Mouse (Mus musculus): ENCODE results near the gene Psma2.

The Psma2 gene

GRCm38 (mm10) chr13:14612926-14613529 is at the start of gene Psma2, which contains the start of gene Mrpl32:
Gene Psma2, plus strand, starts transcription at chr13:14613240.
Gene Mrpl32, minus strand, starts transcription at chr13:14613165.
- DNase-seq (ENCODE audit: low read depth, low spot score) = peak; percentile 97

- no peak for DNase-seq (ENCODE audit: low read depth, low spot score)
These were observed 38.9 kb upstream of the Psma2 start for GRCm38 (mm10) chr13:14574128-14574527.

GRCm38 (mm10) chr13:14580392-14580791 is 32.6 kb upstream of the Psma2 start:
- no peak for DNase-seq (ENCODE audit: low read depth, low spot score)

GRCm38 (mm10) chr13:14602744-14603143 is 10.3 kb upstream of the Psma2 start:
- no peak for DNase-seq (ENCODE audit: low read depth, low spot score)

GRCm38 (mm10) chr13:14607616-14608015 is 5.4 kb upstream of the Psma2 start:
- no peak for DNase-seq (ENCODE audit: low read depth, low spot score)

- DNase-seq (ENCODE audit: low read depth, low spot score) = no peak
These were observed 577 bp upstream of the Psma2 start for GRCm38 (mm10) chr13:14612463-14612862.

GRCm38 (mm10) chr13:14613553-14613952 is 513 bp downstream of the Psma2 start:
- DNase-seq (ENCODE audit: low read depth, low spot score) = no peak

GRCm38 (mm10) chr13:14618724-14619123 is 5.7 kb downstream of the Psma2 start:
- DNase-seq (ENCODE audit: low read depth, low spot score) = peak; percentile 75

DNA sequence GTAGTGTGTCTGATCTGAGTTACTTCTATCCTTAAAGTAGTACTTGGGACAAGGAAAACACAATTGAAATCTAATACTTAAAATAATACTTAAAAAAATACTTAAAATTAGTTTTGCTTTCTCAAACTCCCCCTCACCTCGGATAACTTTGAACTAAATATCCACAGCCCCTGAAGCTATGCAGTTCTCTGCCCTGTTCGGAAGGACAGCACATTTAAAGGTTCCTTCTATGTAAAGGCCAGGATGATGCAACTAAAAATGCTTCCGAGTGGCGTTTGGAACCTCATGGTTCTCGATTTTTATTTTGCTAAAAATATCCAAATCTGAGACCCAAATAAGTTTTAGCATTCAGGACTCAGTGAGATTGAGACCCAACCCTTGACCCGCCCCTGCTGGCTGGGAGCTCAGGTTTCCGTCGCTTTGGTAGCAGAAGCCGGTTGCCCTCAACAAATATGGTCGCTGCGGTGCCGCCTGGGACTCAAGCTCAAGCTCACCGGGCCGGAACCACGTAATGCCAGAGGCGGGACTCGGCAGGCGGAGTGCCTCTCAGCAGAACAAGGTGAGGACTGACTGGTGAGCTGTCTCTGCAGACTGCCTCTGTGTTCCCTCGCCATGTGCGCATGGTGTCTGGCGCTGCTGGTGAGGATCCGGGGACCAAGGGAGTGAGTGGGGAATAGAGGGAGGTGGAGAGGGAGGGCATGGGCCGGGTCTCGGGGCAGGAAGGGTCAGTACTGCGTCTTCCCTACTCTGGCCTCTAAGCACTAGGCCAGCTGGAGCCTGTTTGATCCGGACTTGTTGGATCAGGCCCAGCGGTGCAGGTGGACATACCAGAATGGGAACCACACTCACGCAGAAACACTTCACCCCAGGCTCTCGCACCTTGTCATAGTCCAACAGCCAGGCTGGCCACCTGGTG is 16.9 kb downstream of the Psma2 start, which contains the start of gene AW209491:
TSS of gene AW209491 (plus strand) at position 429 of the 916 bp plus-strand sequence.
- peak; percentile 95 for DNase-seq (ENCODE audit: low read depth, low spot score)

GRCm38 (mm10) chr13:14639998-14640397 is 27.0 kb downstream of the Psma2 start:
- DNase-seq (ENCODE audit: low read depth, low spot score) = no peak

DNA sequence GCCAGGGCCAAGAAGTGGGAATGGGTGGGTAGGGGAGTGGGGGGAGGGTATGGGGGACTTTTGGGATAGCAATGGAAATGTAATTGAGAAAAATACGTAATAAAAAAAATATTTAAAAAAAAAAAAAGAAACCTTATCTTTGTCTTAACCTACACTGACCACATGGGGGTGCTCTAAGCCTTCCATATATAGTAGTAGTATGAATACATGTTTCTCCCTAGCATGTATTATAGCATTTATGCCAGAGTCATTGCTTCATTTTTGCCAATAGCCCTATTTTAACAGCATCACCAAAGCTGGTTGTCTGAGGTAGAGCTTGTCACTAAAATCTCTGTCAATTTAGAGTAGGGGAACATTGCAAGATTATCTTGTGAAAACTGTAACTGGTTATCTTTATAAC is 36.3 kb downstream of the Psma2 start:
- no peak for DNase-seq (ENCODE audit: low read depth, low spot score)

DNA sequence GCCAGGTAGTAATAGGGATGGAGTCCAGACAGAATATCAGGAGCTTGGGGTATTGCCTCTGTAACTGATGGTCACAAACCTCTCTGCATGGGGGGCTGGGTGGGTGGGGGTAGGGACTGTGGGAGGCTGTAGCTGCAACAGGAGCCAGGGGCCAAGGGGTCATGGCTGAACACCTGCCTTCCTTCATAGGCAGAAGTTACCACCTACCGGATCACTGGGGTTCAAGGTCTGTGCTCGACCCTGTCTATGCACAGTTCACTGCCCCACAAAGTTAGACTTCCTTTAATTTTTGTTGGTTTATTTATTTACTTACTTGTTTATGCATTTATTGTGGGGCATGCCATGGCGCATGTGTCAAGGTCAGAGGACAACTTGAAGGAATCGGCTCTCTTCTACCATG is 54.1 kb downstream of the Psma2 start:
- no peak for DNase-seq (ENCODE audit: low read depth, low spot score)

- peak; percentile 4 for DNase-seq (ENCODE audit: low read depth, low spot score)
These were observed 57.3 kb downstream of the Psma2 start for GRCm38 (mm10) chr13:14670342-14670741.

- DNase-seq (ENCODE audit: low read depth, low spot score) = peak; percentile 7
These were observed 75.9 kb downstream of the Psma2 start for GRCm38 (mm10) chr13:14688955-14689354.

DNA sequence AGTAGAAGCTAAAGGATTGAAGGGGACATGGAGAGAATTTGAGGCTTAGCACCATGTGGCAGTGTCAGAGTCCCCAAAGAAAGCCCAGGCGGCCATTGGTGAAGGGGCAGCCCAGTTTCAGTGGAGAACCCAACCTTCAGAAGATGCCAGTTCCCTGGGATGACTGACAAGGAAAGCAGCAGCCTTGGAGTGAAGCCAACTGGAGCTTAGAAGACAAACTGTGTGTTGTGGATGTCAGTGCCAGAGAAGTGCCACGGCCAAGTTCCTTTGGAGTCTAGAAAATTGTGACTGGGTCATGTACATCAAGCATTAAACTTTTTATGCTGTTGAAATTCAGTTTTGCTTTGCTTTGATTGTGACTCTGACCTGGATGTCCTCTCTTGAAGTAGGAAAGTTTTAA is 103.8 kb downstream of the Psma2 start:
- DNase-seq (ENCODE audit: low read depth, low spot score) = no peak

DNA sequence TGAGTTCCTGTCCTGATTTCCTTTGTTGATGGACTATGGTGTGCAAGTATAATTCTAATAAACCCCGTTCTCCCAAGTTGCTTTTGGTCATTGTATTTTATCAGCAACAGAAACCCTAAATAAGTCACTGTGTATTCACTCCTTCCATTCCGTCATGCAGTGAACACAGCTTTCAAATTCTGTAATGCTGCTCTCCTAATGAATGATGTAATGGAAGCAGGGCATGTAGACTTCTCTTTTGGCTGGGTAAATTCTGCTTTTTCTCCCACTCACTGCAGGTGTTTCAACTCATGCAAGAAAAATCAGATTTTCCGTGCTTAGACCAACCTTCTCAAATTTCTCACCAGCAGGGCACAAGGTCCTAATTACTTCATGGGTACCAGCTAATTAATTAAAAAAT is 104.7 kb downstream of the Psma2 start:
- DNase-seq (ENCODE audit: low read depth, low spot score) = no peak
